Comparison of ENCODE assay signal across 7 mouse cellular contexts in genomic region chr3:97888168-97888901, GRCm38 (mm10). TPM values are rescaled to one million over a fixed set of nuclear protein-coding genes. Genes with fewer than 3 reads are reported as not detected.
DNase-seq lines count a peak whose midpoint lies in the region; ATAC-seq and TF ChIP-seq lines count a peak whose summit lies in the region.

TSS of gene Pde4dip (minus strand) at chr3:97888707.

- H3K9ac ChIP-seq in ES-Bruce4 (ENCODE audit: low read depth, poor library complexity, severe bottlenecking) = peak within 1 kb of the TSS; percentile 20; the same call in 1 of the 2 replicates
- no peak within 1 kb of the TSS for H3K9ac ChIP-seq in liver, embryonic 16.5 days (ENCODE audit: low read depth, low read length)

- no peak for TF ChIP-seq CTCF in ES-Bruce4 (IDR thresholded peaks at IDR 0.05; ENCODE audit: low read depth, low read length)
- TF ChIP-seq CTCF in small intestine, adult 2 months (IDR thresholded peaks at IDR 0.05; ENCODE audit: extremely low read depth, insufficient read length, insufficient replicate concordance, low read depth, low read length) = no peak

- 2% methylated on average over 44 of the region's 44 CpGs for WGBS in large intestine, adult 2 months
- 4% methylated on average over 44 of the region's 44 CpGs for WGBS in liver, embryonic 16.5 days (ENCODE audit: insufficient replicate concordance)
- WGBS in small intestine, adult 2 months = 4% methylated on average over 44 of the region's 44 CpGs

- no peaks in the 10 kb centered on the region for H3K27me3 ChIP-seq in ES-Bruce4 (ENCODE audit: control insufficient read depth, insufficient read depth, low read length, poor library complexity, severe bottlenecking)
- peaks cover 20% of the 10 kb centered on the region for H3K27me3 ChIP-seq in liver, embryonic 16.5 days (ENCODE audit: control insufficient read depth, insufficient read depth, low read depth, low read length)
- H3K27me3 ChIP-seq in small intestine, adult 2 months (ENCODE audit: control insufficient read depth, insufficient read depth, low read length) = peaks cover 18% of the 10 kb centered on the region

- H3K4me1 ChIP-seq in ES-Bruce4 (ENCODE audit: control insufficient read depth, insufficient read depth, low read length) = no peaks in the 10 kb centered on the region
- H3K4me1 ChIP-seq in liver, embryonic 16.5 days (ENCODE audit: control insufficient read depth, low read depth, low read length) = no peaks in the 10 kb centered on the region
- peaks cover 4% of the 10 kb centered on the region; the same call in 1 of the 2 replicates for H3K4me1 ChIP-seq in small intestine, adult 2 months (ENCODE audit: control insufficient read depth, insufficient read depth, insufficient read length, low read length)

- H3K4me2 ChIP-seq in liver, embryonic 16.5 days (ENCODE audit: low read depth, low read length) = peak within 1 kb of the TSS; percentile 35; the same call in 1 of the 2 replicates

- TF ChIP-seq POLR2A in ES-Bruce4 (IDR thresholded peaks at IDR 0.05; ENCODE audit: insufficient read depth, low read length) = no peak
- no peak for TF ChIP-seq POLR2A in small intestine, adult 2 months (IDR thresholded peaks at IDR 0.05; ENCODE audit: low read depth, low read length)

- peak within 1 kb of the TSS; percentile 44 for H3K4me3 ChIP-seq in ES-Bruce4 (ENCODE audit: low read depth, low read length)
- H3K4me3 ChIP-seq in liver, embryonic 16.5 days (ENCODE audit: low read depth, low read length) = no peak within 1 kb of the TSS
- H3K4me3 ChIP-seq in small intestine, adult 2 months (ENCODE audit: low read depth, low read length) = peak within 1 kb of the TSS; percentile 38

- H3K27ac ChIP-seq in ES-Bruce4 (ENCODE audit: insufficient read depth, low read length) = no peak within 1 kb of the TSS
- no peak within 1 kb of the TSS for H3K27ac ChIP-seq in liver, embryonic 16.5 days (ENCODE audit: low read length)
- H3K27ac ChIP-seq in small intestine, adult 2 months (ENCODE audit: insufficient read depth, low read depth, low read length) = no peak within 1 kb of the TSS

- no peaks in the 10 kb centered on the region for H3K9me3 ChIP-seq in ES-Bruce4 (replicated peaks; ENCODE audit: control insufficient read depth, insufficient read depth, low read length, poor library complexity, severe bottlenecking)
- H3K9me3 ChIP-seq in liver, embryonic 16.5 days (replicated peaks; ENCODE audit: control insufficient read depth, low read length) = no peaks in the 10 kb centered on the region

- no peaks in the 10 kb centered on the region for H3K36me3 ChIP-seq in ES-Bruce4 (ENCODE audit: control insufficient read depth, insufficient read depth, low read length, poor library complexity, severe bottlenecking)
- H3K36me3 ChIP-seq in liver, embryonic 16.5 days (ENCODE audit: control insufficient read depth, insufficient read depth) = no peaks in the 10 kb centered on the region
- H3K36me3 ChIP-seq in small intestine, adult 2 months (ENCODE audit: control insufficient read depth, insufficient read depth, low read length) = no peaks in the 10 kb centered on the region

- peak; percentile 24 for DNase-seq in R1 (ENCODE audit: low read depth, low spot score)
- peak; percentile 50 for DNase-seq in embryo, embryonic 11 days
- no peak for DNase-seq in gonadal fat pad, adult 2 months (ENCODE audit: low read depth)
- no peak for DNase-seq in large intestine, adult 2 months (ENCODE audit: low read depth, low spot score)

- ATAC-seq in liver, embryonic 16.5 days (ENCODE audit: low read depth) = no peak

- no peak for TF ChIP-seq EP300 in ES-Bruce4 (IDR thresholded peaks at IDR 0.05; ENCODE audit: insufficient read depth, low read depth, low read length)

RNA-seq across cellular contexts. Expression of gene Pde4dip, which starts in this region (rescaled TPM):
- 13.5 and 16.8 TPM in 2 replicates for polyA plus RNA-seq in ES-Bruce4 (2011; ENCODE audit: insufficient read depth, insufficient read length, low read depth, missing spikeins)
- 38.0 and 39.3 TPM in 2 replicates for polyA plus RNA-seq in gonadal fat pad, adult 2 months (2012; rRNA removed)
- polyA plus RNA-seq in large intestine, adult 2 months (2012; rRNA removed) = 17.0 and 22.9 TPM in 2 replicates
- polyA plus RNA-seq in liver, embryonic 16.5 days (2015; fragmentation: Nextera tagmentation; extraction: Ambion mirVana) = 10.4 and 14.2 TPM in 2 replicates
- 8.0 and 12.2 TPM in 2 replicates for polyA plus RNA-seq in small intestine, adult 2 months (2012; rRNA removed)

Comparison
In these comparisons a context has a peak if more than half of its experiments do, and no peak if none do; other contexts are left out.
1. DNase-seq: peak in R1 (single experiment) and embryo, embryonic 11 days (single experiment); none in gonadal fat pad, adult 2 months (single experiment) and large intestine, adult 2 months (single experiment).